Mouse (Mus musculus) limb, embryonic 11.5 days (tissue): ENCODE data around the gene Arnt2. TPM values are rescaled to one million over a fixed set of nuclear protein-coding genes. Genes with fewer than 3 reads are reported as not detected.

Experiments
- ATAC-seq: fragments of 200-750 bp; cut with Nextera tagmentation; 2 replicates; pipeline ENCODE4 v1.8.0; 2017; ENCODE audit warnings: low read depth; ENCODE audit not compliant: insufficient number of reproducible peaks, low FRiP score, low TSS enrichment
- DNase-seq: peaks from one replicate; pipeline ENCODE4 v3.0.0-alpha.2; 2015; ENCODE audit warnings: low spot score
- H3K27ac ChIP-seq: fragments of 300-500 bp; sonication (generic); replicated peaks from 2 replicates; pipeline ENCODE4 v1.5.1; 2014; ENCODE audit warnings: low read depth, mild to moderate bottlenecking, low read length
- H3K27me3 ChIP-seq: fragments of 300-500 bp; sonication (generic); 2 replicates; pipeline ENCODE4 v1.6.1; 2014; ENCODE audit warnings: mild to moderate bottlenecking, low read length, mixed read lengths; ENCODE audit not compliant: control insufficient read depth, insufficient read depth
- H3K36me3 ChIP-seq: fragments of 300-500 bp; sonication (generic); 2 replicates; pipeline ENCODE4 v1.6.1; 2014; ENCODE audit warnings: mild to moderate bottlenecking, low read length, moderate library complexity, mixed read lengths; ENCODE audit not compliant: control insufficient read depth, insufficient read depth
- H3K4me1 ChIP-seq: fragments of 300-500 bp; sonication (generic); 2 replicates; pipeline ENCODE4 v1.6.1; 2014; ENCODE audit warnings: low read length, mixed read lengths; ENCODE audit not compliant: control insufficient read depth, insufficient read depth
- H3K4me2 ChIP-seq: fragments of 300-500 bp; sonication (generic); 2 replicates; pipeline ENCODE4 v1.6.1; 2014; ENCODE audit warnings: low read depth, mild to moderate bottlenecking, moderate library complexity; ENCODE audit not compliant: severe bottlenecking
- H3K4me3 ChIP-seq: fragments of 300-500 bp; sonication (generic); 2 replicates; pipeline ENCODE4 v1.5.1; 2014; ENCODE audit warnings: low read depth, low read length
- H3K9ac ChIP-seq: fragments of 300-500 bp; sonication (generic); 2 replicates; pipeline ENCODE4 v1.6.1; 2014; ENCODE audit warnings: mild to moderate bottlenecking, low read length
- H3K9me3 ChIP-seq: fragments of 300-500 bp; sonication (generic); 2 replicates; pipeline ENCODE4 v1.6.1; 2016; ENCODE audit warnings: low read length; ENCODE audit not compliant: control insufficient read depth
- WGBS: fragments of 180-500 bp; shearing (Covaris S2); extraction: QIAGEN DNeasy Blood & Tissue Kit; methylation state at CpG from one replicate; pipeline ENCODE4 v1.1.7; 2014; 5-methylcytosine and 5-hydroxymethylcytosine counted together
- polyA plus RNA-seq: library from polyadenylated mRNA; unstranded; fragments of >200 nt; fragmentation: Nextera tagmentation; extraction: Ambion mirVana; gene quantifications from 2 replicates; pipeline ENCODE4 v1.2.1, GENCODE M21; 2014

Gene Arnt2
- polyA plus RNA-seq, 1 experiment from 2014 or later = 17.8 TPM

- WGBS = 66% methylated on average over 2 of the region's 2 CpGs
- Histone ChIP-seq H3K36me3 (no peaks in the 10 kb centered on the region), H3K27me3 (no peaks in the 10 kb centered on the region), H3K4me1 (peaks cover 3% of the 10 kb centered on the region; the same call in 1 of the 2 replicates), H3K27ac (no peak overlapping the region), H3K9me3 (no peaks in the 10 kb centered on the region), H3K9ac (no peak overlapping the region), H3K4me3 (no peak overlapping the region), H3K4me2 (no peak overlapping the region)
- ATAC-seq (no peak), DNase-seq (no peak)
Measured at GRCm38 (mm10) chr7:84434901-84435300, 24.9 kb upstream of the Arnt2 start.

DNA sequence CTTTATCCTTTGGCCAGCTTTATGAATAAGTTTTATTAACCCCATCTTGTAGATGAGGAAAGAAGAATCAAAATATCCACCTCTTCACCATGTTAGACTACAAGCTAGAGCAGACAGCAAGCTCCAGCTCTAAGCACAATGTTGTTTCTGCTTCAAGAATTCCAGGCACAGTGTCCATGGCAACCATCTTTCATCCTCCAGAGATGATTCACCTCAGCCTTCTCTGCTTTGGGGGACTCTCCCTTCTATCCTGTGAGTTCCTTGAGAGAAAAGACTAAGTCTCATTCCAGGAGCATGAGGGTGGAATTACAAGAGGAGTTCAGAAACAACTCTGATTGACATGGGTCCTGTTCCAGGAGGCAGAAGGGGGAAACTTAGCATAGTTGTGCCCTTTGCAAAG lies 22.2 kb upstream of the Arnt2 start:
- ATAC-seq (no peak), DNase-seq (no peak)
- no peaks in the 10 kb centered on the region for H3K9me3 ChIP-seq
- no peaks in the 10 kb centered on the region for H3K27me3 ChIP-seq
- H3K4me3 ChIP-seq = no peak overlapping the region
- no peaks in the 10 kb centered on the region for H3K36me3 ChIP-seq
- H3K27ac ChIP-seq = no peak overlapping the region
- no peak overlapping the region for H3K4me2 ChIP-seq
- peaks cover 3% of the 10 kb centered on the region; the same call in 1 of the 2 replicates for H3K4me1 ChIP-seq
- no peak overlapping the region for H3K9ac ChIP-seq

DNA sequence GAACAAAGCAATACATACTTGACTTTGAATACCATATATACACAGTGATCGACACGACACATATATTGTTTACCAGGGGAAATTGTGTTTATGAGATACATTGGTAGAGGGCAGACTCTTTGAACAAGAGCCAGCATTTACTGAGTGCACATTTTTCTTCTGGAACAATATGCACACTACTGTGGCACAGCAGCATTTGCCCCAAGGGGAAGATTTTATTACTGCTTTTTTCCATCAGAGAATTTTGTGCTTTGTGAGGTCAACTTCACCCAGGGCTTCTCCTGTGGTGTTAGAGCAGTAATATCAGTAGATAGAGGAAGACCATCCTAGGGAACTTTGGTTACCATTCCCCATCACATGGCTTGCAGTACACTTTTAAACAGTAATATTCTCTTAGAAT lies 17.2 kb upstream of the Arnt2 start:
- H3K27me3 ChIP-seq = no peaks in the 10 kb centered on the region
- H3K4me2 ChIP-seq = no peak overlapping the region
- no peak for ATAC-seq
- WGBS = 88% methylated on average over 2 of the region's 2 CpGs
- H3K36me3 ChIP-seq = no peaks in the 10 kb centered on the region
- H3K4me1 ChIP-seq = peaks cover 3% of the 10 kb centered on the region; the same call in 1 of the 2 replicates
- no peaks in the 10 kb centered on the region for H3K9me3 ChIP-seq
- no peak overlapping the region for H3K27ac ChIP-seq
- no peak overlapping the region for H3K9ac ChIP-seq
- no peak overlapping the region for H3K4me3 ChIP-seq
- no peak for DNase-seq

GRCm38 (mm10) chr7:84424670-84425385 lies 14.9 kb upstream of the Arnt2 start:
- 51% methylated on average over 7 of the region's 7 CpGs for WGBS
- H3K4me3 ChIP-seq = no peak overlapping the region

DNA sequence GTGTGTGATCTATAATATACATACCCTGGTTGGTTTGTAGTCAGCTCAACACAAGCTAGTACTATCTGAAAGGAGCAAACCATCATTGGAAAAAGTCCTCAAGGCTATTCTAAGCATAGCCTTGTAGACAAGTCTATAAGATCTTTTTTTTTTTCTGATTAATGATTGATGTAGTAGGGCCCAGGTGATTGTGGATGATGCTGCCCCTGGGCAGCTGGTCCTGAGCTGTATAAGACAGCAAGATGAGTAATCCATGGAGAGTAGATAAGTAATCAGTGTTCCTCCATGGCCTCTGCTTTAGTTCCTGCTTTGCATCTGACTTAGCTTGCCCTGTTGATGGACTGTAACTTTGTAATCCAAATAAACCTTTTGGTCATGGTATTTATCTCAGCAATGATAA lies 11.8 kb upstream of the Arnt2 start:
- Histone ChIP-seq H3K9ac (no peak overlapping the region), H3K27me3 (no peaks in the 10 kb centered on the region), H3K4me3 (no peak overlapping the region), H3K27ac (no peak overlapping the region), H3K4me2 (no peak overlapping the region), H3K36me3 (no peaks in the 10 kb centered on the region), H3K4me1 (no peaks in the 10 kb centered on the region), H3K9me3 (no peaks in the 10 kb centered on the region)
- ATAC-seq (no peak), DNase-seq (no peak)

More at GRCm38 (mm10) chr7:84424670-84425385, 14.9 kb upstream of the Arnt2 start:
- H3K27ac ChIP-seq = no peak overlapping the region
- H3K4me2 ChIP-seq = no peak overlapping the region
- H3K9ac ChIP-seq = no peak overlapping the region
- H3K9me3 ChIP-seq = no peaks in the 10 kb centered on the region
- H3K27me3 ChIP-seq = no peaks in the 10 kb centered on the region
- no peaks in the 10 kb centered on the region for H3K4me1 ChIP-seq
- ATAC-seq (no peak), DNase-seq (peak; percentile 59)
- H3K36me3 ChIP-seq = no peaks in the 10 kb centered on the region

- Histone ChIP-seq H3K4me3 (no peak overlapping the region), H3K4me1 (no peaks in the 10 kb centered on the region), H3K27ac (no peak overlapping the region), H3K9me3 (no peaks in the 10 kb centered on the region), H3K9ac (no peak overlapping the region), H3K27me3 (no peaks in the 10 kb centered on the region), H3K36me3 (no peaks in the 10 kb centered on the region), H3K4me2 (no peak overlapping the region)
- ATAC-seq = no peak
- no peak for DNase-seq
Measured at GRCm38 (mm10) chr7:84421291-84421665, 11.3 kb upstream of the Arnt2 start.

- no peaks in the 10 kb centered on the region for H3K4me1 ChIP-seq
- H3K4me2 ChIP-seq = no peak overlapping the region
- no peak overlapping the region for H3K27ac ChIP-seq
- ATAC-seq = no peak
- H3K4me3 ChIP-seq = no peak overlapping the region
- H3K27me3 ChIP-seq = no peaks in the 10 kb centered on the region
- 67% methylated on average over 3 of the region's 3 CpGs for whole genome bisulfite sequencing
- H3K9me3 ChIP-seq = no peaks in the 10 kb centered on the region
- no peak for DNase-seq
- no peak overlapping the region for H3K9ac ChIP-seq
- H3K36me3 ChIP-seq = no peaks in the 10 kb centered on the region
Measured at GRCm38 (mm10) chr7:84420581-84421290, 10.8 kb upstream of the Arnt2 start.

GRCm38 (mm10) chr7:84417441-84417840 lies 7.5 kb upstream of the Arnt2 start:
- H3K27me3 ChIP-seq = no peaks in the 10 kb centered on the region
- ATAC-seq (no peak), DNase-seq (no peak)
- no peak overlapping the region for H3K27ac ChIP-seq
- H3K36me3 ChIP-seq = no peaks in the 10 kb centered on the region
- H3K9me3 ChIP-seq = no peaks in the 10 kb centered on the region
- no peak overlapping the region for H3K9ac ChIP-seq
- H3K4me3 ChIP-seq = no peak overlapping the region
- H3K4me1 ChIP-seq = no peaks in the 10 kb centered on the region
- H3K4me2 ChIP-seq = no peak overlapping the region
